22 mouse cellular contexts compared by ENCODE assay signal in the genomic region with DNA sequence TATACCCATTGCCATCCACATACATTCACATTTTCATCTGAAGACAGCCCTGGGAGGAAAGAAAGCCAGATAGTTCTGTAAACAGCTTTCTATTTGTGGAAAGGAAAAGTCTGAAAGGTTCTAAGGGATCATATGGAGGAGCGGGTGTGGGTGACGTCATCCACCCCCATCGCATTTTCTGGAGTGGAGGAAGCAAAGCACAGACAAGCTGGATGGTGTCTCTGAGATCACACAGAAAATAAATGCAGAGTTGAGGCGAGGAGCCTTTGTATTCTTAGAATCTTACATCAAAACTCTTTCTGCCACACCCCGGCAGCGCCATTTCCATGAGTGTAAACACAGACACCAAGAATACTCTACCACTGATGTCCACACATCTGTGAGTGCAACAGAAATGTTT. TPM values are rescaled to one million over a fixed set of nuclear protein-coding genes. Genes with fewer than 3 reads are reported as not detected.
DNase-seq lines count a peak whose midpoint lies in the region; ATAC-seq lines count a peak whose summit lies in the region.
"Had no signal": no experiment of that assay in that cellular context is flagged by ENCODE, and none has a peak within 500 bp of the region (broad histone marks: within the 10 kb centered on the region; RNA-seq: fewer than 3 reads in every experiment).

No protein-coding gene starts in this region.

- peaks cover 3% of the 10 kb centered on the region; the same call in 1 of the 2 replicates for H3K4me1 ChIP-seq in forebrain, embryonic 12.5 days
- H3K4me1 ChIP-seq: heart, embryonic 10.5 days; hindbrain, embryonic 15.5 days; limb, embryonic 13.5 days; liver, embryonic 15.5 days; midbrain, embryonic 15.5 days had no signal

- peak; percentile 29 for DNase-seq in left cerebral cortex, adult 11 months (ENCODE audit: low spot score)
- no peak for DNase-seq in left cerebral cortex, postnatal 4 days
- DNase-seq in frontal cortex, postnatal 10 days (ENCODE audit: low spot score in 2 of 2) = peak; percentile 49 to 65
- DNase-seq in layer of hippocampus, adult 9-11 months = peak; percentile 80
- DNase-seq in left cerebral cortex, postnatal 36 days (ENCODE audit: low spot score in 2 of 2) = peak; percentile 65 to 73
- DNase-seq in testis, postnatal 14 days (ENCODE audit: low spot score) = no peak
- DNase-seq: cerebellum, adult 11-12 months; gastrocnemius, adult 2 months; heart, postnatal 14 days; kidney, postnatal 14 days had no signal

- no peak overlapping the region for H3K27ac ChIP-seq in forebrain, embryonic 12.5 days
- H3K27ac ChIP-seq: embryonic facial prominence, embryonic 13.5 days; forebrain, embryonic 10.5 days; gastrocnemius, adult 2 months; heart, embryonic 10.5 days; hindbrain, embryonic 15.5 days; limb, embryonic 13.5 days; liver, embryonic 15.5 days; midbrain, embryonic 15.5 days; stomach, postnatal 0 days had no signal

- H3K4me3 ChIP-seq in forebrain, embryonic 12.5 days (replicated peaks) = no peak overlapping the region
- H3K4me3 ChIP-seq: embryonic facial prominence, embryonic 13.5 days; forebrain, embryonic 10.5 days; gastrocnemius, adult 2 months; heart, embryonic 10.5 days; hindbrain, embryonic 15.5 days; limb, embryonic 13.5 days; liver, embryonic 15.5 days; midbrain, embryonic 15.5 days had no signal

- H3K27me3 ChIP-seq in forebrain, embryonic 12.5 days = 0 out of 2 replicates have a peak, but pooled peaks cover 3% of the 10 kb centered on the region
- H3K27me3 ChIP-seq: embryonic facial prominence, embryonic 13.5 days; hindbrain, embryonic 15.5 days; limb, embryonic 13.5 days; liver, embryonic 15.5 days; midbrain, embryonic 15.5 days had no signal

- H3K4me2 ChIP-seq in forebrain, embryonic 12.5 days = no peak overlapping the region
- H3K4me2 ChIP-seq: embryonic facial prominence, embryonic 13.5 days; hindbrain, embryonic 15.5 days; limb, embryonic 13.5 days; liver, embryonic 15.5 days; midbrain, embryonic 15.5 days had no signal

- no peaks in the 10 kb centered on the region for H3K9me3 ChIP-seq in forebrain, embryonic 12.5 days
- H3K9me3 ChIP-seq: embryonic facial prominence, embryonic 13.5 days; forebrain, embryonic 10.5 days; heart, embryonic 10.5 days; hindbrain, embryonic 15.5 days; limb, embryonic 13.5 days; liver, embryonic 15.5 days; midbrain, embryonic 15.5 days had no signal

- no peak for ATAC-seq in granulocyte monocyte progenitor cell, adult 5-6 weeks (replicated peaks; ENCODE audit: poor library complexity, severe bottlenecking)
- no peak for ATAC-seq in forebrain, embryonic 12.5 days (ENCODE audit: low FRiP score)
- ATAC-seq: intestine, postnatal 0 days; midbrain, embryonic 15.5 days had no signal

- 94% methylated on average over 6 of the region's 6 CpGs for WGBS in forebrain, embryonic 12.5 days

- no peak overlapping the region for H3K9ac ChIP-seq in forebrain, embryonic 12.5 days
- H3K9ac ChIP-seq: embryonic facial prominence, embryonic 13.5 days; hindbrain, embryonic 15.5 days; limb, embryonic 13.5 days; liver, embryonic 15.5 days; midbrain, embryonic 15.5 days had no signal

- intact Hi-C loops in left cerebral cortex, postnatal 4 days (cut with DNase I) = no loop called here
- intact Hi-C loops in left cerebral cortex, postnatal 36 days (cut with DNase I) = no loop called here

- no peaks in the 10 kb centered on the region for H3K36me3 ChIP-seq in forebrain, embryonic 12.5 days (replicated peaks)
- H3K36me3 ChIP-seq: embryonic facial prominence, embryonic 13.5 days; forebrain, embryonic 10.5 days; heart, embryonic 10.5 days; hindbrain, embryonic 15.5 days; limb, embryonic 13.5 days; liver, embryonic 15.5 days; midbrain, embryonic 15.5 days had no signal

RNA-seq across cellular contexts. Expression of gene 1700113H08Rik, which starts 26.4 kb away (rescaled TPM):
- not detected for total RNA-seq in left cerebral cortex, postnatal 4 days (2021)
- not detected for total RNA-seq in left cerebral cortex, postnatal 36 days (2021)
- total RNA-seq in granulocyte monocyte progenitor cell, adult 5-6 weeks (2014; fragmentation: Nextera tagmentation) = not detected in 2 replicates
- total RNA-seq in granulocyte monocyte progenitor cell, adult 5-6 weeks (2017) = not detected in 2 replicates
- 0.27 TPM in 1 of 2 replicates, not detected in the other for polyA plus RNA-seq in forebrain, embryonic 12.5 days (2016; fragmentation: Nextera tagmentation; extraction: Ambion mirVana)
- total RNA-seq: common myeloid progenitor, adult 5-6 weeks had no signal
- polyA plus RNA-seq: embryonic facial prominence, embryonic 13.5 days; forebrain, embryonic 10.5 days; heart, embryonic 10.5 days; limb, embryonic 13.5 days; liver, embryonic 15.5 days; midbrain, embryonic 15.5 days; stomach, postnatal 0 days had no signal

Comparison
In these comparisons a context has a peak if more than half of its experiments do, and no peak if none do; other contexts are left out.
1. DNase-seq: peak in left cerebral cortex, adult 11 months (single experiment), frontal cortex, postnatal 10 days (2 of 2), layer of hippocampus, adult 9-11 months (single experiment) and left cerebral cortex, postnatal 36 days (2 of 2); none in left cerebral cortex, postnatal 4 days (single experiment) and testis, postnatal 14 days (single experiment).